Mouse (Mus musculus) MEL (cell line): ENCODE results near the gene Pdzd2. TPM values are rescaled to one million over a fixed set of nuclear protein-coding genes. Genes with fewer than 3 reads are reported as not detected.

Source experiments
- DNase-seq: peaks from one replicate; pipeline ENCODE4 v3.0.0; 2011; ENCODE audit warnings: low read depth, low spot score
- H3K27ac ChIP-seq: 2 replicates; pipeline ENCODE4 v1.5.1; 2012; ENCODE audit warnings: low read depth, mild to moderate bottlenecking, control low read depth, low read length, moderate library complexity; ENCODE audit not compliant: control insufficient read depth
- H3K27me3 ChIP-seq, 2 experiments: fragments of 150-350 bp in 1 of 2; sonication (generic) in 1 of 2; 2 replicates each; pipeline ENCODE4 v1.6.1; 2012; ENCODE audit warnings: low read length in 2 of 2, mild to moderate bottlenecking in 2 of 2, improper control_type of control experiment in 1 of 2, moderate library complexity in 1 of 2; ENCODE audit not compliant: insufficient read depth in 2 of 2, control insufficient read depth in 1 of 2
- H3K36me3 ChIP-seq, 2 experiments: 2 replicates each; pipeline ENCODE4 v1.6.1; 2012 to 2014; ENCODE audit warnings: low read length in 2 of 2, improper control_type of control experiment in 1 of 2, inconsistent platforms in 1 of 2, mild to moderate bottlenecking in 1 of 2; ENCODE audit not compliant: insufficient read depth in 2 of 2, control insufficient read depth in 1 of 2
- H3K4me1 ChIP-seq, 2 experiments: fragments of 150-350 bp in 1 of 2; sonication (generic) in 1 of 2; 2 replicates each; pipeline ENCODE4 v1.6.1; 2012; ENCODE audit warnings: low read length in 2 of 2, improper control_type of control experiment in 1 of 2, mild to moderate bottlenecking in 1 of 2; ENCODE audit not compliant: insufficient read depth in 2 of 2, control insufficient read depth in 1 of 2
- H3K4me3 ChIP-seq, 2 experiments: fragments of 150-350 bp in 1 of 2; sonication (generic) in 1 of 2; 2 replicates each; pipeline ENCODE4 v1.5.1; 2012; ENCODE audit warnings: low read depth in 2 of 2, low read length in 2 of 2, mild to moderate bottlenecking in 2 of 2, moderate library complexity in 2 of 2, control low read depth in 1 of 2, improper control_type of control experiment in 1 of 2; ENCODE audit not compliant: control insufficient read depth in 1 of 2, insufficient read depth in 1 of 2
- H3K79me2 ChIP-seq: 2 replicates; pipeline ENCODE4 v1.6.1; 2012; ENCODE audit warnings: mild to moderate bottlenecking, low read length, moderate library complexity; ENCODE audit not compliant: control insufficient read depth, poor library complexity, insufficient read depth
- H3K9ac ChIP-seq: 2 replicates; pipeline ENCODE4 v1.6.1; 2012; ENCODE audit warnings: low read depth, mild to moderate bottlenecking, control low read depth, low read length, moderate library complexity; ENCODE audit not compliant: control insufficient read depth, poor library complexity, severe bottlenecking
- H3K9me3 ChIP-seq: fragments of 150-350 bp; sonication (generic); replicated peaks from 2 replicates; pipeline ENCODE4 v1.6.1; 2012; ENCODE audit warnings: mild to moderate bottlenecking, low read length, improper control_type of control experiment, moderate library complexity; ENCODE audit not compliant: insufficient read depth
- BHLHE40 ChIP-seq: IDR thresholded peaks from 2 replicates; pipeline ENCODE4 v1.6.1; 2012; ENCODE audit warnings: low read depth, mild to moderate bottlenecking, inconsistent platforms, low read length, improper control_type of control experiment, borderline replicate concordance
- ETS1 ChIP-seq: IDR thresholded peaks from 2 replicates; pipeline ENCODE4 v1.6.1; 2012; ENCODE audit warnings: low read depth, mild to moderate bottlenecking, inconsistent platforms, low read length, improper control_type of control experiment, moderate library complexity
- GABPA ChIP-seq: IDR thresholded peaks from 2 replicates; pipeline ENCODE4 v1.6.1; 2012; ENCODE audit warnings: low read depth, mild to moderate bottlenecking, inconsistent platforms, low read length, improper control_type of control experiment, moderate library complexity
- GATA1 ChIP-seq: IDR thresholded peaks from 2 replicates; pipeline ENCODE4 v1.6.1; 2011; ENCODE audit warnings: low read depth, low read length, improper control_type of control experiment
- MAFK ChIP-seq: IDR thresholded peaks from 2 replicates; pipeline ENCODE4 v1.6.1; 2011; ENCODE audit warnings: low read depth, mild to moderate bottlenecking, low read length, improper control_type of control experiment, borderline replicate concordance
- MAX ChIP-seq: IDR thresholded peaks from 2 replicates; pipeline ENCODE4 v1.6.1; 2011; ENCODE audit warnings: low read length, improper control_type of control experiment
- MAZ ChIP-seq: IDR thresholded peaks from 2 replicates; pipeline ENCODE4 v1.6.1; 2012; ENCODE audit warnings: low read depth, mild to moderate bottlenecking, inconsistent platforms, low read length, improper control_type of control experiment
- NELFE ChIP-seq: IDR thresholded peaks from 2 replicates; pipeline ENCODE4 v1.6.1; 2011; ENCODE audit warnings: low read depth, low read length, improper control_type of control experiment
- POLR2AphosphoS5 ChIP-seq: IDR thresholded peaks from 2 replicates; pipeline ENCODE4 v1.6.1; 2012; ENCODE audit warnings: low read depth, borderline replicate concordance, mild to moderate bottlenecking, inconsistent platforms, low read length, moderate library complexity, mixed read lengths
- SIN3A ChIP-seq: IDR thresholded peaks from 2 replicates; pipeline ENCODE4 v1.6.1; 2012; ENCODE audit warnings: low read length, improper control_type of control experiment, inconsistent platforms
- SMC3 ChIP-seq: IDR thresholded peaks from 2 replicates; pipeline ENCODE4 v1.6.1; 2011; ENCODE audit warnings: low read depth, low read length, improper control_type of control experiment
- TCF12 ChIP-seq: IDR thresholded peaks from 2 replicates; pipeline ENCODE4 v1.6.1; 2014; ENCODE audit warnings: low read depth, mild to moderate bottlenecking, inconsistent platforms, low read length, improper control_type of control experiment, moderate library complexity
- UBTF ChIP-seq: IDR thresholded peaks from 2 replicates; pipeline ENCODE4 v1.6.1; 2012; ENCODE audit warnings: low read depth, mild to moderate bottlenecking, inconsistent platforms, low read length, improper control_type of control experiment, moderate library complexity, borderline replicate concordance; ENCODE audit not compliant: insufficient read depth
- ZC3H11A ChIP-seq: IDR thresholded peaks from 2 replicates; pipeline ENCODE4 v1.6.1; 2012; ENCODE audit warnings: low read depth, mild to moderate bottlenecking, inconsistent platforms, low read length, improper control_type of control experiment
- ZNF384 ChIP-seq: IDR thresholded peaks from 2 replicates; pipeline ENCODE4 v1.6.1; 2012; ENCODE audit warnings: low read depth, mild to moderate bottlenecking, inconsistent platforms, low read length, improper control_type of control experiment
- polyA plus RNA-seq, 2 experiments: library from polyadenylated mRNA; stranded (reverse) in 1 of 2; unstranded in 1 of 2; fragments of >175 nt in 1 of 2; fragments of >200 nt in 1 of 2; gene quantifications; 2 replicates each; pipeline versions ENCODE4 v1.2.1 to v1.2.4; 2012; ENCODE audit warnings: low replicate concordance in 2 of 2, low read depth in 1 of 2; ENCODE audit not compliant: insufficient read length in 2 of 2, insufficient read depth in 1 of 2, missing spikeins in 1 of 2
- total RNA-seq: library from RNA; depleted of rRNA; stranded (reverse); fragments of 300-350 nt; gene quantifications from 2 replicates; pipeline ENCODE4 v1.2.3, GENCODE M21; 2012

Pdzd2 gene
- total and polyA plus RNA-seq, 3 experiments = 0.15 to 0.33 TPM; not detected in 1

GRCm38 (mm10) chr15:12320441-12321090 lies 419.2 kb downstream of the Pdzd2 start:
- Histone ChIP-seq H3K9me3 (no peaks in the 10 kb centered on the region), H3K4me1 (peaks cover 16 to 32% of the 10 kb centered on the region in 2 experiments), H3K79me2 (peaks cover 42% of the 10 kb centered on the region), H3K4me3 (peak overlapping the region; percentile 79 to 94), H3K9ac (peak overlapping the region; percentile 78), H3K27ac (0 out of 2 replicates have a peak overlapping the region, but pooled peaks have one; percentile 7)
- TF ChIP-seq ZNF384 (peak; percentile 86), POLR2AphosphoS5 (no peak; the same call in 1 of the 2 replicates)
- TF ChIP-seq, all 39 proteins: peak for 1
- Histone ChIP-seq H3K27me3 (no peaks in the 10 kb centered on the region), H3K36me3 (peaks cover 8 to 42% of the 10 kb centered on the region in 2 experiments)
- no peak for DNase-seq

- DNase-seq = no peak
- H3K36me3 ChIP-seq = peaks cover 6 to 43% of the 10 kb centered on the region in 2 experiments; a peak in 3 of 4 replicates
- peaks cover 21 to 35% of the 10 kb centered on the region in 2 experiments for H3K4me1 ChIP-seq
- no peak overlapping the region for H3K27ac ChIP-seq
- H3K4me3 ChIP-seq = peak overlapping the region in 1 of 2 experiments; percentile 94; a peak in 1 of 4 replicates
- TF ChIP-seq MAX (no peak), NELFE (no peak), TCF12 (no peak), SMC3 (no peak), GATA1 (peak; percentile 77), UBTF (no peak), BHLHE40 (no peak), ETS1 (no peak)
- H3K27me3 ChIP-seq = no peaks in the 10 kb centered on the region
- peaks cover 38% of the 10 kb centered on the region for H3K79me2 ChIP-seq
- peak overlapping the region; percentile 78; the same call in 1 of the 2 replicates for H3K9ac ChIP-seq
- H3K9me3 ChIP-seq = no peaks in the 10 kb centered on the region
These were observed 419.8 kb downstream of the Pdzd2 start for GRCm38 (mm10) chr15:12319889-12320288.

- H3K79me2 ChIP-seq = peaks cover 24% of the 10 kb centered on the region
- peaks cover 17 to 28% of the 10 kb centered on the region in 2 experiments for H3K4me1 ChIP-seq
- no peak overlapping the region for H3K27ac ChIP-seq
- no peak overlapping the region for H3K4me3 ChIP-seq
- no peaks in the 10 kb centered on the region for H3K27me3 ChIP-seq
- no peak overlapping the region for H3K9ac ChIP-seq
- peaks cover 3 to 33% of the 10 kb centered on the region in 2 experiments; a peak in 3 of 4 replicates for H3K36me3 ChIP-seq
- TF ChIP-seq GABPA (no peak), ZC3H11A (no peak), MAFK (no peak), ZNF384 (no peak), SIN3A (no peak), MAZ (no peak), GATA1 (no peak), UBTF (no peak), TCF12 (no peak)
- H3K9me3 ChIP-seq = no peaks in the 10 kb centered on the region
- DNase-seq = no peak
These were observed 421.3 kb downstream of the Pdzd2 start for GRCm38 (mm10) chr15:12318451-12318850.
